Mouse (Mus musculus): ENCODE results near the gene Prickle2. TPM values are rescaled to one million over a fixed set of nuclear protein-coding genes. Genes with fewer than 3 reads are reported as not detected.

The Prickle2 gene
- polyA plus RNA-seq, 2 experiments: 0.15 to 0.20 TPM

DNA sequence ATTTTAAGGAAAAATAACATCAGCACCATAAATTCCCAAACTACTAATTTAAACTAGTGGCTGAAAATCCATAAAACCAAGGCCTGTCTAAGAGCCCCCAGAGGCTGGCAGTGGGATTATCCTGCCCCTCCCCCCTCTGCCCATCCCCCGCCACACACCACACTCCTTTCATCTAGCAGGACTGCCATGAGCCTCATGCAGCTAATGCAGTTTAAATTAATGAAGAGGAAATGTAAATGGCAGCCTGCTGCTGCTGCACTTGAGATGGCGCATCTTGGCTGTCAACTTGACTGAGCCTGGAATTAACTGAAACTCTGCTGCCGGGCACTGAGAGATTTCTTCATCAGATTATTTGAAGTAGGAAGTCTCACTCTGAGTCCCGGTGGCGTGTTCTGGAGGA, 298.7 kb downstream of the Prickle2 start:
- H3K9me3 ChIP-seq (ENCODE audit: control insufficient read depth, low read length): no peaks in the 10 kb centered on the region
- 59% methylated on average over 5 of the region's 5 CpGs for WGBS (ENCODE audit: insufficient replicate concordance)
- DNase-seq (ENCODE audit: low read depth in 3 of 3, low spot score in 3 of 3) (no peak), ATAC-seq (ENCODE audit: insufficient read depth) (no peak)
- H3K4me1 ChIP-seq (replicated peaks; ENCODE audit: control insufficient read depth in 2 of 2, insufficient read depth in 2 of 2, low read length in 1 of 2): no peaks in the 10 kb centered on the region
- H3K27me3 ChIP-seq (ENCODE audit: control insufficient read depth, insufficient read depth, low read length): no peaks in the 10 kb centered on the region
- TF ChIP-seq EP300 (IDR thresholded peaks at IDR 0.05; ENCODE audit: low read depth) (no peak), CTCF (IDR thresholded peaks at IDR 0.05; ENCODE audit: low read depth) (no peak)
- no peak overlapping the region for H3K4me3 ChIP-seq (ENCODE audit: insufficient read depth in 1 of 2, low read depth in 2 of 2, low read length in 2 of 2)
- no peak overlapping the region for H3K4me2 ChIP-seq (ENCODE audit: low read depth)
- H3K9ac ChIP-seq (replicated peaks): no peak overlapping the region
- H3K36me3 ChIP-seq (replicated peaks; ENCODE audit: control insufficient read depth, insufficient read depth, low read depth): no peaks in the 10 kb centered on the region
- H3K27ac ChIP-seq: no peak overlapping the region

DNA sequence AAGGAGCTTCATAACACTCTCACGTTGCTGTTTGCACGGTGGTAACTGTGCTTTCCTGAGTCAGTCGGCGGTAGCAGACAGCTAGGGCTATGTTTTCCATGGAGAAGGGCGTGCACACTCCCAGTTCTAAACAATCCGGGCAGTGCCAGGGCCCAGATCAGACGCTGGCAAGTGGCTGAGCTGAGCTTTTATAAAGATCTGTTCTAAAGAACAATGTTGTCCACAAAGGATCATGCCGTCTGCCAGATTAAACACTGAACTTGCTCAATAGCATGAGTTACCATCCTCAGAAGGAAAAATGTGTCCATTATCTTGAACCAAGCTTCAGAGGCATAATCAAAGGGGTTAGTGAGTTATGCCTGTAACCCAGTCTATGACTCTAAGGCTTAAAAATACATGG, 300.4 kb downstream of the Prickle2 start:
- H3K27me3 ChIP-seq (ENCODE audit: control insufficient read depth, insufficient read depth, low read length): no peaks in the 10 kb centered on the region
- no peak overlapping the region for H3K4me2 ChIP-seq (ENCODE audit: low read depth)
- no peaks in the 10 kb centered on the region for H3K36me3 ChIP-seq (replicated peaks; ENCODE audit: control insufficient read depth, insufficient read depth, low read depth)
- 70% methylated on average over 8 of the region's 8 CpGs for WGBS (ENCODE audit: insufficient replicate concordance)
- ATAC-seq (ENCODE audit: insufficient read depth) (no peak), DNase-seq (ENCODE audit: low read depth in 3 of 3, low spot score in 3 of 3) (no peak)
- no peak overlapping the region for H3K27ac ChIP-seq
- no peak overlapping the region for H3K9ac ChIP-seq (replicated peaks)
- H3K4me1 ChIP-seq (replicated peaks; ENCODE audit: control insufficient read depth in 2 of 2, insufficient read depth in 2 of 2, low read length in 1 of 2): no peaks in the 10 kb centered on the region
- no peak overlapping the region for H3K4me3 ChIP-seq (ENCODE audit: insufficient read depth in 1 of 2, low read depth in 2 of 2, low read length in 2 of 2)
- TF ChIP-seq CTCF (IDR thresholded peaks at IDR 0.05; ENCODE audit: low read depth): no peak
- no peak for TF ChIP-seq EP300 (IDR thresholded peaks at IDR 0.05; ENCODE audit: low read depth)
- H3K9me3 ChIP-seq (ENCODE audit: control insufficient read depth, low read length): no peaks in the 10 kb centered on the region

DNA sequence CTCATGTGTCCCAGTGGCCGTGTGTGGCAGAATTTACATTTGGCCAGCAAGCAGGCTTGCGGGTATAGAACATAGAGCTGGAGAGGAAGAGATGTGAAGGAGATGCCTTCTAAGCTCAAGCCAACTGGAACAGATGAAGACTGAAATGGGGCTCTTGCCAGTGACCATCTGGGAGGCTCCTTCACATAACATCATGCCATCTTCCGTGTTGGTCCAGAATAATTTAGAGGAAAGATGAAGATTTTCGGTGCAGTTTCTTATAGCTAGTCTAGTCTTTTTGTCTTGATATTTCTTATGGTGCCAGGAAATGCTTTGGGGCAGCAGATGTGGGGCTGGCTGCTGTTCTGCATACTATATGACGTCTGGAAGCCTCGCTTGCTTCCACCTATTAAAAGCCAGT, 308.1 kb downstream of the Prickle2 start:
- no peak for TF ChIP-seq CTCF (IDR thresholded peaks at IDR 0.05; ENCODE audit: low read depth)
- no peak for TF ChIP-seq EP300 (IDR thresholded peaks at IDR 0.05; ENCODE audit: low read depth)
- Histone ChIP-seq H3K27ac (no peak overlapping the region), H3K4me3 (ENCODE audit: insufficient read depth in 1 of 2, low read depth in 2 of 2, low read length in 2 of 2) (no peak overlapping the region), H3K27me3 (ENCODE audit: control insufficient read depth, insufficient read depth, low read length) (no peaks in the 10 kb centered on the region), H3K4me2 (ENCODE audit: low read depth) (no peak overlapping the region), H3K9ac (replicated peaks) (no peak overlapping the region), H3K4me1 (replicated peaks; ENCODE audit: control insufficient read depth in 2 of 2, insufficient read depth in 2 of 2, low read length in 1 of 2) (no peaks in the 10 kb centered on the region; a peak in 1 of 4 replicates), H3K9me3 (ENCODE audit: control insufficient read depth, low read length) (no peaks in the 10 kb centered on the region), H3K36me3 (replicated peaks; ENCODE audit: control insufficient read depth, insufficient read depth, low read depth) (no peaks in the 10 kb centered on the region)
- 73% methylated on average over 6 of the region's 6 CpGs for WGBS (ENCODE audit: insufficient replicate concordance)
- ATAC-seq (ENCODE audit: insufficient read depth): no peak
- no peak for DNase-seq (ENCODE audit: low read depth in 3 of 3, low spot score in 3 of 3)

DNA sequence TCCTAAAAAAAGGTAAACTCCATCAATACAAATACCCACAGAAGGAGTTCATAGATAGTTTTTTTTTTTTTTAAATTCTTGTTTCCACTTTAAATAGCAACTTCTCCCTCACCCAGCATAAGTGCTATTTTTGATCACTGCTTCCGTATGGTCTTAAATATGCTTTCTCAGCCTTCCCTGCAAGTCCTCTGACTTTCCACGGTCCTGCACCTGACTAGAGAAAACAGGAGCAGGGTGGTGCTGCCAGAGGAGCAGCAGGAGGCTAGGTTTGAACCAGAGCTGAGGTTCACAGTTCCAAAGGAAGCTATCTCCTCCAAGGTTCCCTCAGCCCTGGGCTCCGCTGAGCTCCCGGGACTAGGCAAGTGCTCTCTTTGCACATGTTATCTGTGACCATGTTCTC, 310.4 kb downstream of the Prickle2 start:
- Histone ChIP-seq H3K4me2 (ENCODE audit: low read depth) (no peak overlapping the region), H3K27me3 (ENCODE audit: control insufficient read depth, insufficient read depth, low read length) (no peaks in the 10 kb centered on the region), H3K9ac (replicated peaks) (no peak overlapping the region), H3K36me3 (replicated peaks; ENCODE audit: control insufficient read depth, insufficient read depth, low read depth) (no peaks in the 10 kb centered on the region), H3K27ac (no peak overlapping the region), H3K4me3 (ENCODE audit: insufficient read depth in 1 of 2, low read depth in 2 of 2, low read length in 2 of 2) (no peak overlapping the region), H3K9me3 (ENCODE audit: control insufficient read depth, low read length) (no peaks in the 10 kb centered on the region), H3K4me1 (replicated peaks; ENCODE audit: control insufficient read depth in 2 of 2, insufficient read depth in 2 of 2, low read length in 1 of 2) (no peaks in the 10 kb centered on the region; a peak in 1 of 4 replicates)
- 48% methylated on average over 4 of the region's 4 CpGs for WGBS (ENCODE audit: insufficient replicate concordance)
- TF ChIP-seq EP300 (IDR thresholded peaks at IDR 0.05; ENCODE audit: low read depth) (no peak), CTCF (IDR thresholded peaks at IDR 0.05; ENCODE audit: low read depth) (no peak)
- DNase-seq (ENCODE audit: low read depth in 3 of 3, low spot score in 3 of 3): no peak
- ATAC-seq (ENCODE audit: insufficient read depth): no peak

DNA sequence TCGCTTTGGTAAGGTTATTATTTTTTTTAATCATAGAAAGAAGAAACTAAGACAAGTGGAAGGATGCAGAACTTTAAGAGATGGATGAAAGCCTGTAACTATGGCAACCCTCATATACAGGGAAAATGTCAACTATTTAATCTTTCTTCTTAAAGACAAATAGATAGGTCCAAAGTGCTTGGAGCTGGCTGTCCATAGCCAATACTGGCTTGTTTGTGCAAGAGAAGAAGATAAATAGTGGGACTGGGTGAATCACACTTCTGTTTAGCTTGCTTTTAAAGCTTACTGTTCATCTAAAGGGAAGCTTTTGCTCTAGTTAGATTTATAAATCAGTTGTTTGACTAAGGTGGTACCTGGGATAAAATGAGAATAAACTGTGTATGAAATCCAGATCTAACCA, 310.8 kb downstream of the Prickle2 start:
- H3K36me3 ChIP-seq (replicated peaks; ENCODE audit: control insufficient read depth, insufficient read depth, low read depth): no peaks in the 10 kb centered on the region
- no peak overlapping the region for H3K4me3 ChIP-seq (ENCODE audit: insufficient read depth in 1 of 2, low read depth in 2 of 2, low read length in 2 of 2)
- H3K4me2 ChIP-seq (ENCODE audit: low read depth): no peak overlapping the region
- H3K4me1 ChIP-seq (replicated peaks; ENCODE audit: control insufficient read depth in 2 of 2, insufficient read depth in 2 of 2, low read length in 1 of 2): no peaks in the 10 kb centered on the region; a peak in 1 of 4 replicates
- TF ChIP-seq EP300 (IDR thresholded peaks at IDR 0.05; ENCODE audit: low read depth) (no peak), CTCF (IDR thresholded peaks at IDR 0.05; ENCODE audit: low read depth) (no peak)
- H3K27ac ChIP-seq: no peak overlapping the region
- WGBS (ENCODE audit: insufficient replicate concordance): 41% methylated on average over 1 of the region's 1 CpGs
- no peaks in the 10 kb centered on the region for H3K27me3 ChIP-seq (ENCODE audit: control insufficient read depth, insufficient read depth, low read length)
- ATAC-seq (ENCODE audit: insufficient read depth) (no peak), DNase-seq (ENCODE audit: low read depth in 3 of 3, low spot score in 3 of 3) (no peak)
- H3K9ac ChIP-seq (replicated peaks): no peak overlapping the region
- H3K9me3 ChIP-seq (ENCODE audit: control insufficient read depth, low read length): no peaks in the 10 kb centered on the region
